Mouse (Mus musculus) midbrain, embryonic 15.5 days (tissue): ENCODE data around the gene Ctla2a. TPM values are rescaled to one million over a fixed set of nuclear protein-coding genes. Genes with fewer than 3 reads are reported as not detected.

ENCODE experiments used
- polyA plus RNA-seq: library from polyadenylated mRNA; unstranded; fragments of >200 nt; fragmentation: Nextera tagmentation; extraction: Ambion mirVana; gene quantifications from 2 replicates; pipeline ENCODE4 v1.2.1, GENCODE M21; 2015

The Ctla2a gene
- polyA plus RNA-seq, 1 experiment from 2014 or later, result 15.6 TPM

Other genes starting within 250 kb of the Ctla2a start
- gene BC051665, start 150.3 kb downstream of the Ctla2a start, polyA plus RNA-seq, result not detected in 2 replicates
- not detected in 2 replicates for gene Ctsll3, start 133.8 kb downstream of the Ctla2a start, polyA plus RNA-seq
- 0.12 TPM in 1 of 2 replicates, not detected in the other for gene 4930486L24Rik, start 72.2 kb downstream of the Ctla2a start, polyA plus RNA-seq
- 0.28 TPM in 1 of 2 replicates, not detected in the other for gene Gm49392, start 39.7 kb downstream of the Ctla2a start, polyA plus RNA-seq
- 1.8 and 2.0 TPM in 2 replicates for gene Ctla2b, start 39.2 kb downstream of the Ctla2a start, polyA plus RNA-seq
- gene Tpbpb, start 31.7 kb downstream of the Ctla2a start, polyA plus RNA-seq, result not detected in 2 replicates
- not detected in 2 replicates for gene Gm49393, start 1.0 kb downstream of the Ctla2a start, polyA plus RNA-seq
- 0.19 and 1.4 TPM in 2 replicates for gene Gm49391, start 54 bp downstream of the Ctla2a start, polyA plus RNA-seq
- gene Tpbpa, start 5.4 kb upstream of the Ctla2a start, polyA plus RNA-seq, result not detected in 2 replicates
- gene Ctsj, start 69.3 kb upstream of the Ctla2a start, polyA plus RNA-seq, result not detected in 2 replicates
- gene Ctsq, start 104.0 kb upstream of the Ctla2a start, polyA plus RNA-seq, result not detected in 2 replicates
- not detected in 2 replicates for gene Ctsr, start 227.6 kb upstream of the Ctla2a start, polyA plus RNA-seq